Mouse (Mus musculus) CH12.LX (cell line): ENCODE measurements at regions not wholly inside any gene's neighbourhood (a gene's known extent, or its start where the extent isn't known, plus 50 kb on each side); places are given as distances from the start of the nearest gene placed in this dataset.

Experiments used
- CHD2 ChIP-seq: IDR thresholded peaks from 2 replicates; pipeline ENCODE4 v1.6.1; 2011; ENCODE audit warnings: low read length, improper control_type of control experiment
- CTCF ChIP-seq, 2 experiments: IDR thresholded peaks in 1 of 2; conservative IDR thresholded peaks in 1 of 2; 2 replicates each; pipeline ENCODE4 v1.5.1; 2011 to 2012; ENCODE audit warnings: low read depth in 2 of 2, low read length in 2 of 2, improper control_type of control experiment in 1 of 2, inconsistent platforms in 1 of 2, mild to moderate bottlenecking in 1 of 2, moderate library complexity in 1 of 2
- MYC ChIP-seq: IDR thresholded peaks from 2 replicates; pipeline ENCODE4 v1.6.1; 2011; ENCODE audit warnings: low read depth, mild to moderate bottlenecking, improper control_type of control experiment, low read length
- SMC3 ChIP-seq: IDR thresholded peaks from 2 replicates; pipeline ENCODE4 v1.6.1; 2011; ENCODE audit warnings: low read depth, low read length, improper control_type of control experiment
- TCF12 ChIP-seq: IDR thresholded peaks from 2 replicates; pipeline ENCODE4 v1.6.1; 2014; ENCODE audit warnings: low read depth, mild to moderate bottlenecking, inconsistent platforms, low read length, improper control_type of control experiment
- USF1 ChIP-seq: IDR thresholded peaks from 2 replicates; pipeline ENCODE4 v1.6.1; 2014; ENCODE audit warnings: low read depth, mild to moderate bottlenecking, inconsistent platforms, low read length, improper control_type of control experiment
- ZC3H11A ChIP-seq: IDR thresholded peaks from 2 replicates; pipeline ENCODE4 v1.6.1; 2012; ENCODE audit warnings: low read depth, mild to moderate bottlenecking, inconsistent platforms, low read length, improper control_type of control experiment
- ZNF384 ChIP-seq: IDR thresholded peaks from 2 replicates; pipeline ENCODE4 v1.6.1; 2012; ENCODE audit warnings: low read depth, low read length, improper control_type of control experiment, inconsistent platforms

- no peak for TF ChIP-seq TCF12
- TF ChIP-seq CTCF (conservative IDR thresholded peaks at IDR 0.05 in 1 of 2, IDR thresholded peaks at IDR 0.05 in 1 of 2; ENCODE audit: low read depth in 2 of 2, low read length in 2 of 2): no peak
- no peak for TF ChIP-seq USF1
- TF ChIP-seq MYC: no peak
- TF ChIP-seq ZC3H11A: no peak
- no peak for TF ChIP-seq ZNF384
- no peak for TF ChIP-seq CHD2
- no peak for TF ChIP-seq SMC3
Measured at GRCm38 (mm10) chr17:81209323-81209722, 144.4 kb upstream of the Thumpd2 start.
